Mouse (Mus musculus) heart, postnatal 4 days (tissue): ENCODE results near the gene Pcsk7. TPM values are rescaled to one million over a fixed set of nuclear protein-coding genes. Genes with fewer than 3 reads are reported as not detected.

ENCODE experiments used
- DNase-seq: peaks from one replicate; pipeline ENCODE4 v3.0.0; 2021
- microRNA-seq, 2 experiments: library from miRNA; unstranded; fragments of <30 nt; microRNA quantifications; one replicate each; pipeline ENCODE4 v1.2.0; 2021 to 2022
- total RNA-seq, 2 experiments: library from RNA; stranded (reverse); gene quantifications; 2 replicates each; pipeline ENCODE4 v1.2.3; 2021

Gene Pcsk7
- total RNA-seq, 2 experiments from 2014 or later = 20.6 to 25.2 TPM

GRCm38 (mm10) chr9:45976884-45977283 lies 70.6 kb downstream of the Pcsk7 start:
- DNase-seq = no peak

Small RNA genes lying within 50 kb of the gene (microRNA-seq; reads per million reads assigned to microRNA genes)
- gene Mir7087 = 0.35 to 0.61 reads per million in 2 experiments

Other genes starting within 250 kb of the Pcsk7 start
- gene Cep164, start 77.8 kb upstream of the Pcsk7 start, total RNA-seq = 10 to 100 TPM; 13.9 to 15.7 TPM
- 10 to 100 TPM; 38.3 to 41.3 TPM for gene Bace1, start 67.9 kb upstream of the Pcsk7 start, total RNA-seq
- gene Rnf214, start 414 bp downstream of the Pcsk7 start, total RNA-seq = 10 to 100 TPM; 36.3 to 39.4 TPM
- 100 to 1,000 TPM; 111 to 124 TPM for gene Tagln, start 29.6 kb downstream of the Pcsk7 start, total RNA-seq
- gene Sidt2, start 48.8 kb downstream of the Pcsk7 start, total RNA-seq = 10 to 100 TPM; 57.1 to 67.0 TPM
- gene Pafah1b2, start 106.2 kb downstream of the Pcsk7 start, total RNA-seq = 100 to 1,000 TPM; 104 TPM
- gene Sik3, start 106.3 kb downstream of the Pcsk7 start, total RNA-seq = 10 to 100 TPM; 64.6 to 66.9 TPM